Mouse (Mus musculus): ENCODE results near the gene Pip4k2a. TPM values are rescaled to one million over a fixed set of nuclear protein-coding genes. Genes with fewer than 3 reads are reported as not detected.

Gene Pip4k2a
- polyA plus RNA-seq, 1 experiment from 2014 or later = 10.1 TPM

DNA sequence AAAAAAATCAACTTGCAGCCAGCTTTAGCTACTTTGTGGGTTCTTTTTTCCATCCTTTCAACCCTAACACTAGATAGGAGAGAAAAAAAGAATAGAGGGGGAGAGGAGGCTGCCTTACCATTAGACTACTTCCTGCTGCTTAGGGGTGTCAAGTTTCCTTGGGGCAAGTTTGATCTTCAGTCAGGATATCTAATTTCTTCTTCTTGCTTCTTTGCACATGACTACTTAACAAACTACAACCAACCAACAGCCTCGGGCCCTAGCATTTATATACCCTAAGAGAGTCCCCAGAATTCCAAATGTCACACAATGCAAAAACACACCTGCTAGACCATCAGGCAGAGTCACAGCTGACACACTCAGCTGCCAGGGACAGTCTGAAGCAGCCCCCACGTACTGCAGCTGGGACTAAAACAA lies 77.5 kb downstream of the Pip4k2a start:
- 40% methylated on average over 2 of the region's 2 CpGs for WGBS
- ATAC-seq (replicated peaks; ENCODE audit: low FRiP score, low TSS enrichment, low read depth) (no peak), DNase-seq (ENCODE audit: low spot score) (no peak)

DNA sequence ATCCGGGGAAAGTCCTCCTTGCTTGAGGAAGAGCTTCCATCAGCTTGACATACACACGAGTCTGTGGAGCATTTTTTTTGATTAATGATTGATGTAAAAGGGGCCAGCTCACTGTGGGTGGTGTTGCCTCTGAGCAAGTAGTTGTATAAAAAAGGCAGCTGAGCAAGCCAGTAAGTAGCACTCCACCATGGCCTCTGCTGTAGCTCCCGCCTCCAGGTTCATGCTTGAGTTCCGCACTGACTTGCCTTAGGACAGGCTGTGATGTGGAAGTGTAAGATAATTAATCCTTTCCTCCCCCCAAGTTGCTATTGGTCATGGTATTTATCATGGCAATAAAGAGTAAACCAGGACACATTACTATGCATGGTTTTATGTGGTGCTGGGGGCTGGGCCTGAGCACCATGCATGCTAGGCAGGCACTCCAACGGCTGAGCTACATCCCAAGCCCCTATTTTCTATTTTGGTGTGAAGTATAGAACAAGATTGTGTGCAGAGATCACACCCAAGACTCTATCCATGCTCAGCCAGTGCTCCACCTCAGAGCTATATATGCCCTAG lies 78.0 kb downstream of the Pip4k2a start:
- Histone ChIP-seq H3K4me2 (ENCODE audit: low read length) (no peak overlapping the region), H3K36me3 (ENCODE audit: control insufficient read depth, insufficient read depth, low read length) (no peaks in the 10 kb centered on the region), H3K9ac (ENCODE audit: low read length) (no peak overlapping the region), H3K4me1 (replicated peaks; ENCODE audit: control insufficient read depth, insufficient read depth, low read length) (peaks cover 25% of the 10 kb centered on the region; the same call in 1 of the 2 replicates), H3K4me3 (ENCODE audit: low read depth, low read length) (no peak overlapping the region), H3K27ac (ENCODE audit: low read depth) (no peak overlapping the region), H3K27me3 (replicated peaks; ENCODE audit: control insufficient read depth, insufficient read depth, low read length) (no peaks in the 10 kb centered on the region), H3K9me3 (ENCODE audit: control insufficient read depth, low read length) (no peaks in the 10 kb centered on the region)
- 52% methylated on average over 5 of the region's 5 CpGs for WGBS
- no peak for DNase-seq (ENCODE audit: low spot score)
- no peak for ATAC-seq (replicated peaks; ENCODE audit: low FRiP score, low TSS enrichment, low read depth)

More for the DNA sequence above, 77.5 kb downstream of the Pip4k2a start:
- H3K4me1 ChIP-seq (replicated peaks; ENCODE audit: control insufficient read depth, insufficient read depth, low read length) = peaks cover 25% of the 10 kb centered on the region; the same call in 1 of the 2 replicates
- H3K36me3 ChIP-seq (ENCODE audit: control insufficient read depth, insufficient read depth, low read length) = no peaks in the 10 kb centered on the region
- H3K27ac ChIP-seq (ENCODE audit: low read depth) = no peak overlapping the region
- H3K4me2 ChIP-seq (ENCODE audit: low read length) = no peak overlapping the region
- H3K4me3 ChIP-seq (ENCODE audit: low read depth, low read length) = no peak overlapping the region
- no peaks in the 10 kb centered on the region for H3K9me3 ChIP-seq (ENCODE audit: control insufficient read depth, low read length)
- H3K27me3 ChIP-seq (replicated peaks; ENCODE audit: control insufficient read depth, insufficient read depth, low read length) = no peaks in the 10 kb centered on the region
- no peak overlapping the region for H3K9ac ChIP-seq (ENCODE audit: low read length)

DNA sequence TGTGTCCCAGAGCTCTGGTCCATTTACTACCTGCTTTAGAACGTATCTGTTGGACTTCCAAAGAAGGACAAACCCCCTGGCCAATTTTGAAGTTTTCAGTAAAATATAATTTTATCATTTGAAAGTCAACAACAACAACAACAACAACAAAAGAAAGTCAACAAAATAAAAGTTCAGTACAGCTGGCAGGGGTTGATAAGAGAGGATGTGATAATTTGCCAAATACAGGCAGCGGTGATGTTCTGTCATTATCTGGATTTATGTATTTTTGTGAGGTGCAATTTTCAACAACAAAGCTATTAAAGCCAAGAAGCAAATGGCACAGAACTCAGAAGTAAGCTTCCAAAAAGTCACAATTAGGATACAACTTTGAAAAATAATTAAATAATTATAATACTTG lies 80.1 kb downstream of the Pip4k2a start:
- WGBS = 89% methylated on average over 2 of the region's 2 CpGs
- H3K4me3 ChIP-seq (ENCODE audit: low read depth, low read length) = no peak overlapping the region
- H3K27me3 ChIP-seq (replicated peaks; ENCODE audit: control insufficient read depth, insufficient read depth, low read length) = no peaks in the 10 kb centered on the region
- H3K9ac ChIP-seq (ENCODE audit: low read length) = no peak overlapping the region
- ATAC-seq (replicated peaks; ENCODE audit: low FRiP score, low TSS enrichment, low read depth) (no peak), DNase-seq (ENCODE audit: low spot score) (no peak)
- H3K9me3 ChIP-seq (ENCODE audit: control insufficient read depth, low read length) = no peaks in the 10 kb centered on the region
- H3K27ac ChIP-seq (ENCODE audit: low read depth) = no peak overlapping the region
- no peak overlapping the region for H3K4me2 ChIP-seq (ENCODE audit: low read length)
- H3K4me1 ChIP-seq (replicated peaks; ENCODE audit: control insufficient read depth, insufficient read depth, low read length) = peaks cover 14% of the 10 kb centered on the region; the same call in 1 of the 2 replicates
- no peaks in the 10 kb centered on the region for H3K36me3 ChIP-seq (ENCODE audit: control insufficient read depth, insufficient read depth, low read length)

DNA sequence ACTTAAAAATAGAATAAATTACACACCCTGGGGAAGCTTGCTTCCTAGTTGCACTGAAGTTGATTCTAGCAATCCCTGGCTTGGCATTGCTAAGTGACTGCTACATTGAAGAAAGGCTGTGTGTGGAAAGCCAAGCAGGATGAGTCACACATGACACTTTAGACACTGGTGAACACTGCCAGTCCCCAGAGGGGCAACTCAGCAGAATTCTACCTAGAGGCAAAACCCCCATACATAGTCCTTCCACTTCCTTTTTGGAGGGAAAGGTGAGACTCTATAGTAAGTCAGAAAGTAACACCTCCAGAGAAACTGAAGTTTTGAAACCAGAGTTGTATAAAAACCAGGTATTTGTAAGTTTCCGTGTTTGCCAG lies 80.6 kb downstream of the Pip4k2a start:
- ATAC-seq (replicated peaks; ENCODE audit: low FRiP score, low TSS enrichment, low read depth) = no peak
- 93% methylated on average over 1 of the region's 1 CpGs for WGBS
- no peak overlapping the region for H3K4me2 ChIP-seq (ENCODE audit: low read length)
- peaks cover 14% of the 10 kb centered on the region; the same call in 1 of the 2 replicates for H3K4me1 ChIP-seq (replicated peaks; ENCODE audit: control insufficient read depth, insufficient read depth, low read length)
- no peaks in the 10 kb centered on the region for H3K36me3 ChIP-seq (ENCODE audit: control insufficient read depth, insufficient read depth, low read length)
- H3K27me3 ChIP-seq (replicated peaks; ENCODE audit: control insufficient read depth, insufficient read depth, low read length) = no peaks in the 10 kb centered on the region
- no peak overlapping the region for H3K4me3 ChIP-seq (ENCODE audit: low read depth, low read length)
- H3K9me3 ChIP-seq (ENCODE audit: control insufficient read depth, low read length) = no peaks in the 10 kb centered on the region
- no peak for DNase-seq (ENCODE audit: low spot score)
- H3K9ac ChIP-seq (ENCODE audit: low read length) = no peak overlapping the region
- H3K27ac ChIP-seq (ENCODE audit: low read depth) = no peak overlapping the region

DNA sequence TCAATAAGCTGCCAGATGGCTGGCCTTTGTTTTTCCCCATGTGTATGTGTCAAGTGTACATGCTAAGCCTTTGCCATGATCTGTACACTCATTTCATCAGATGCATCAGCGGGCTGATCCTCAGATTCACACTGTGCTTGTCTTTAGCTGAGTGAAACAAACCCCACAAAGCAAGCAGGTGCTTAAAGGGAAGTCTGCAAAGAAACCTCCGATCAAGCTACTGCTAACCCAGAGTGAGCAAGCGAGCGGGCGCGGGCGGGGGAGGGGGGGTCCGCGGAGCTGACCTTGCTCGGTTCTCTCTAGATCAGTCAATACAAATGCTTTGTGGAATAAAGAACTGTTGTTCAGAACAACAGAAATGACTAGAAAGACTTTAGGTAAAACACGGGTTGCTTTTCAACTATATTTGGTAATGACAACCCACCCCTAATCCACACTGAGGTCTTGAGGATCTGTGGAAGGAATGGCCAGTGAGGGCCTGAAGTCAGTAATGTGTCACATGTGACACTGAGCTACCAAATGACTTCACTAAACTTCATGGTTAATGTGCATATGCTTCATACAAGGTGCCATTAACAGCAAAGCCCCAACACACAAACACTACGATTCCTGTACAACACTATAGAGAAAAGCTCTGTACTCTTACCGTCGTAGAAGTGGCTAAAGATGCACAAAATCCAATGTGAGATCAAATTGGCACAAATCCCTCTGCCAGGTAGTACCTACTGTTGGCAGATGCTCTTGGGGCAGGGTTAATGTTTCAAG lies 81.1 kb downstream of the Pip4k2a start:
- Histone ChIP-seq H3K4me1 (replicated peaks; ENCODE audit: control insufficient read depth, insufficient read depth, low read length) (peaks cover 14% of the 10 kb centered on the region; the same call in 1 of the 2 replicates), H3K27ac (ENCODE audit: low read depth) (no peak overlapping the region), H3K9ac (ENCODE audit: low read length) (no peak overlapping the region), H3K9me3 (ENCODE audit: control insufficient read depth, low read length) (no peaks in the 10 kb centered on the region), H3K4me2 (ENCODE audit: low read length) (no peak overlapping the region), H3K27me3 (replicated peaks; ENCODE audit: control insufficient read depth, insufficient read depth, low read length) (no peaks in the 10 kb centered on the region), H3K4me3 (ENCODE audit: low read depth, low read length) (no peak overlapping the region), H3K36me3 (ENCODE audit: control insufficient read depth, insufficient read depth, low read length) (no peaks in the 10 kb centered on the region)
- ATAC-seq (replicated peaks; ENCODE audit: low FRiP score, low TSS enrichment, low read depth) (no peak), DNase-seq (ENCODE audit: low spot score) (no peak)
- 73% methylated on average over 14 of the region's 14 CpGs for WGBS

DNA sequence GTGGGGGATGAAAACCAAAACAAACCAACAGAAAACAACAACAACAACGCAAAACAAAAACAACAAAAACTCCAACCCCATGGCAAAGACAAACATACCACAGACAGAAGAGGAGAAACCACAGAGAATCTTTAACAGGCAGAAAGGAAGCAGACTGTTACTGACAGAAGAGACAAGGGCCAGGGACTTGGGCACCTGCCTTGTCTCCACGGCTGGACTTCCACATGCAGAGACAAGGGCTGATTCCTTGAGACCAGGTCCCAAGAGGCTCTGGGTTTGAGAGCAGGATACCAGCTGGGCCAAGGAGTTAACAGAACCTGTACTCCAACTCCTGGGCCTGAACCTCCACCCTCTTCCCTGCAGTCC lies 81.9 kb downstream of the Pip4k2a start:
- 57% methylated on average over 2 of the region's 2 CpGs for WGBS
- peaks cover 14% of the 10 kb centered on the region; the same call in 1 of the 2 replicates for H3K4me1 ChIP-seq (replicated peaks; ENCODE audit: control insufficient read depth, insufficient read depth, low read length)
- no peaks in the 10 kb centered on the region for H3K36me3 ChIP-seq (ENCODE audit: control insufficient read depth, insufficient read depth, low read length)
- no peak overlapping the region for H3K4me2 ChIP-seq (ENCODE audit: low read length)
- H3K9ac ChIP-seq (ENCODE audit: low read length) = no peak overlapping the region
- H3K9me3 ChIP-seq (ENCODE audit: control insufficient read depth, low read length) = no peaks in the 10 kb centered on the region
- no peaks in the 10 kb centered on the region for H3K27me3 ChIP-seq (replicated peaks; ENCODE audit: control insufficient read depth, insufficient read depth, low read length)
- no peak for ATAC-seq (replicated peaks; ENCODE audit: low FRiP score, low TSS enrichment, low read depth)
- H3K27ac ChIP-seq (ENCODE audit: low read depth) = no peak overlapping the region
- no peak overlapping the region for H3K4me3 ChIP-seq (ENCODE audit: low read depth, low read length)
- DNase-seq (ENCODE audit: low spot score) = no peak

DNA sequence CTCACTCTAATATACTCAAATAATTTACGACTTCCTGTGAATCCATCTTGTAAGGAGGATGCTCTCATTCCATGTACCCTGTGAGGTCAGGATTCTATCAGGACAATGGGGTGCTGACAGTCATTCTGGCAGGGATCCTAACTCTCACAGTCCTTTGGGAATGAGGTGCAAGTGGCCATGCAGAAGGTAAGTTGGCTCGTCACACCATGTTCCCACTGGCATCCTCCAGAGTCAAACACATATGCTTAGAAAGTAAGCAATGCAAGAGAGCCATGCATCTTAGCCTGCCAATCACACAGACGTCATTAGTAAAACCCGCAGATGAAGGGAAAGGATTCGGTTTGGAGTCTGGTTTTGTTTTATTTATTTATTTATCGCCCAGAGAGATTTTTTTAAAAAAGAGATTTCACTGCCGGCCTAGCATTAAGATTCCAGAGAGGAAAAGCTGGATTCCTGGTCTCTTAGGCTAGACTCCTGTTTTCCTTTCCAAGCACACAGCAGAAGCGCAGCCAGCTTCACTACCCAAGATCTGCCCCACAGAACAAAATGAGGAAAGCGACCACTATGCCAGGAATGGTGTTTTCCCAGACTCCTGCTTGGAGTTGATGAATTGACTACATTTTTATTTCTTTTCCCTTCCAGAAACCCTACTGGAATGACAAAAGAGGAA lies 82.4 kb downstream of the Pip4k2a start:
- WGBS = 46% methylated on average over 9 of the region's 9 CpGs
- no peaks in the 10 kb centered on the region for H3K27me3 ChIP-seq (replicated peaks; ENCODE audit: control insufficient read depth, insufficient read depth, low read length)
- H3K4me3 ChIP-seq (ENCODE audit: low read depth, low read length) = no peak overlapping the region
- no peak overlapping the region for H3K9ac ChIP-seq (ENCODE audit: low read length)
- no peaks in the 10 kb centered on the region for H3K36me3 ChIP-seq (ENCODE audit: control insufficient read depth, insufficient read depth, low read length)
- DNase-seq (ENCODE audit: low spot score) = no peak
- H3K4me2 ChIP-seq (ENCODE audit: low read length) = no peak overlapping the region
- ATAC-seq (replicated peaks; ENCODE audit: low FRiP score, low TSS enrichment, low read depth) = no peak
- H3K9me3 ChIP-seq (ENCODE audit: control insufficient read depth, low read length) = no peaks in the 10 kb centered on the region
- H3K4me1 ChIP-seq (replicated peaks; ENCODE audit: control insufficient read depth, insufficient read depth, low read length) = peaks cover 14% of the 10 kb centered on the region; the same call in 1 of the 2 replicates
- H3K27ac ChIP-seq (ENCODE audit: low read depth) = no peak overlapping the region

DNA sequence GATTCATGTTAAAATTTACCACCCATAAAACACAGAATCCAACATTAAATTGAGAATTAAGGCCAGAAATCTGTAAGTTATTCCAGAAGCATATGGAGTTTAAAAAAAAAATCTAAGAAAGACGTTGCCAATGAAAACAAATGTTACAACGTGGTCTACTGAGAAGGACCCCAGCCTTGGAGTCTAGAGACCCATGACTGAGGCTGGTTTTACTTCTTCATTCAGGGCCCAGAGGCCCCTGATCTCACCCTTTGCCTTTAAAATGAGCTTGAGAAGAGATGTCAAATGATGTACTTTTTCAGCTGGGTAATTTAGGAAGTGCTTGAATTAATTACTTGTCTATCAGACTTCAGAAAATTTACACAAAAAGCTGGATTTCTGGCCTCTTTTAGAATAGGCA lies 83.2 kb downstream of the Pip4k2a start:
- Histone ChIP-seq H3K36me3 (ENCODE audit: control insufficient read depth, insufficient read depth, low read length) (no peaks in the 10 kb centered on the region), H3K9me3 (ENCODE audit: control insufficient read depth, low read length) (no peaks in the 10 kb centered on the region), H3K4me2 (ENCODE audit: low read length) (no peak overlapping the region), H3K4me3 (ENCODE audit: low read depth, low read length) (no peak overlapping the region), H3K27ac (ENCODE audit: low read depth) (no peak overlapping the region), H3K4me1 (replicated peaks; ENCODE audit: control insufficient read depth, insufficient read depth, low read length) (peaks cover 9% of the 10 kb centered on the region; the same call in 1 of the 2 replicates), H3K9ac (ENCODE audit: low read length) (no peak overlapping the region), H3K27me3 (replicated peaks; ENCODE audit: control insufficient read depth, insufficient read depth, low read length) (no peaks in the 10 kb centered on the region)
- 72% methylated on average over 2 of the region's 2 CpGs for WGBS
- no peak for DNase-seq (ENCODE audit: low spot score)
- no peak for ATAC-seq (replicated peaks; ENCODE audit: low FRiP score, low TSS enrichment, low read depth)

Measured in intestine, embryonic 14.5 days (tissue).